Mouse (Mus musculus) hindbrain, embryonic 16.5 days (tissue): ENCODE measurements around the gene Scn4b. TPM values are rescaled to one million over a fixed set of nuclear protein-coding genes. Genes with fewer than 3 reads are reported as not detected.

Experiments
- ATAC-seq: fragments of 200-750 bp; cut with Nextera tagmentation; 2 replicates; pipeline ENCODE4 v1.8.0; 2017; ENCODE audit warnings: moderate TSS enrichment, moderate library complexity
- H3K27ac ChIP-seq: fragments of 300-500 bp; sonication (generic); 2 replicates; pipeline ENCODE4 v1.5.1; 2014; ENCODE audit warnings: low read depth, mild to moderate bottlenecking, control low read depth, low read length, moderate library complexity
- H3K27me3 ChIP-seq: fragments of 300-500 bp; sonication (generic); replicated peaks from 2 replicates; pipeline ENCODE4 v1.6.1; 2014; ENCODE audit warnings: low read length; ENCODE audit not compliant: control insufficient read depth, insufficient read depth
- H3K36me3 ChIP-seq: fragments of 300-500 bp; sonication (generic); 2 replicates; pipeline ENCODE4 v1.6.1; 2014; ENCODE audit warnings: mild to moderate bottlenecking, low read length, moderate library complexity, mixed read lengths; ENCODE audit not compliant: control insufficient read depth, insufficient read depth
- H3K4me1 ChIP-seq: fragments of 300-500 bp; sonication (generic); 2 replicates; pipeline ENCODE4 v1.6.1; 2014; ENCODE audit warnings: low read depth, low read length; ENCODE audit not compliant: control insufficient read depth, insufficient read depth
- H3K4me2 ChIP-seq: fragments of 300-500 bp; sonication (generic); 2 replicates; pipeline ENCODE4 v1.6.1; 2014; ENCODE audit warnings: mild to moderate bottlenecking, low read length, control low read depth, moderate library complexity
- H3K4me3 ChIP-seq: fragments of 300-500 bp; sonication (generic); 2 replicates; pipeline ENCODE4 v1.5.1; 2014; ENCODE audit warnings: mild to moderate bottlenecking, low read length, control low read depth, moderate library complexity
- H3K9ac ChIP-seq: fragments of 300-500 bp; sonication (generic); 2 replicates; pipeline ENCODE4 v1.6.1; 2014; ENCODE audit warnings: low read depth, mild to moderate bottlenecking, control low read depth, low read length, moderate library complexity
- H3K9me3 ChIP-seq: fragments of 300-500 bp; sonication (generic); 2 replicates; pipeline ENCODE4 v1.6.1; 2014; ENCODE audit warnings: mild to moderate bottlenecking, low read length, moderate library complexity; ENCODE audit not compliant: control insufficient read depth
- WGBS: fragments of 180-500 bp; shearing (Covaris S2); extraction: QIAGEN DNeasy Blood & Tissue Kit; methylation state at CpG from one replicate; pipeline ENCODE4 v1.1.7; 2014; 5-methylcytosine and 5-hydroxymethylcytosine counted together
- polyA plus RNA-seq: library from polyadenylated mRNA; unstranded; fragments of >200 nt; fragmentation: Nextera tagmentation; extraction: Ambion mirVana; gene quantifications from 2 replicates; pipeline ENCODE4 v1.2.1, GENCODE M21; 2015

Gene Scn4b
- polyA plus RNA-seq, 1 experiment from 2014 or later = 0.60 TPM

DNA sequence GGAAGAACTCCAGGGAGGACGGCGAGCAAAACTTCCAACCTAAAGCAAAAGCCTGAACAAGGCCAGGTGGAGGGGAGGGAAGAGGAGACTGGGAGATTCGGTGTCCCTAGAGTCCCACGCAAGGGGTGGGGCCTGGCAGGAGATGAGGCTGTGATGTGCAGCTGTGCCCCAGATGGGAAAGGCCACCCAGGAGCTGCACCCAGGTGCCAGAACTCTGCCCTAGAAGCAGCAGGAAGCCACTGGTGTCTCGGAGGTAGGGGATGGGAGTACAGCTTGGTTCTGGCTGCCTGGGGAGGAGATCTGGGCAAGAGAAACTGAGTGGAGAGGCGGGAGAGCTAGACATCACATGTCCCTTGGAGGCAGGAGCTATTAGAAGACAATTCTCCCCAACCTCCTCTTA, 17.2 kb upstream of the Scn4b start:
- Histone ChIP-seq H3K4me3 (no peak overlapping the region), H3K27ac (no peak overlapping the region), H3K9me3 (no peaks in the 10 kb centered on the region), H3K9ac (no peak overlapping the region), H3K36me3 (peaks cover 10% of the 10 kb centered on the region; the same call in 1 of the 2 replicates), H3K4me1 (peaks cover 32% of the 10 kb centered on the region), H3K4me2 (no peak overlapping the region; the same call in 1 of the 2 replicates), H3K27me3 (no peaks in the 10 kb centered on the region)
- ATAC-seq = no peak
- WGBS = 59% methylated on average over 6 of the region's 6 CpGs

DNA sequence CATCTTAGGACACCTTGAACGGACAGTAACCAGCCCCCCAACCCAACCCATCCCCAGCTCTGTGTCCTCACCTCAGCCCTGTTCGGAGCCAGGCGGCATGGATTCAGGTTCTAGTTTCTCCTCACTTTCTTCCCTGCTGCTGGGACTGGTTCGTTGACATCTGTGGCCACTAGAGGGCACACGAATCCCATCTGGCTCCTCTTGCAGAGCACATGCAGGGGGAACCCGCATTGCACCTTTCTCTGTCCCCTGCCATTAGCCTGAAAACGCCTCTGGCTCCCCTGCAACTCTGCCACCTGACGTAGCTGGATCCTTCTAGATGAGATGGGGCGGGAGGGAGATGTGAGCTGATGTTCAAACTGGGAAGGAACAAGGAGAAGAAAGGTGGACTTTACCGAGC, 16.4 kb upstream of the Scn4b start:
- 3% methylated on average over 10 of the region's 10 CpGs for WGBS
- Histone ChIP-seq H3K4me2 (peak overlapping the region; percentile 31), H3K36me3 (peaks cover 15% of the 10 kb centered on the region; the same call in 1 of the 2 replicates), H3K4me1 (peaks cover 31% of the 10 kb centered on the region), H3K27me3 (no peaks in the 10 kb centered on the region), H3K9ac (no peak overlapping the region), H3K9me3 (no peaks in the 10 kb centered on the region), H3K4me3 (no peak overlapping the region), H3K27ac (no peak overlapping the region)
- peak; percentile 51 for ATAC-seq

- no peak; the same call in 1 of the 2 replicates for ATAC-seq
- Histone ChIP-seq H3K36me3 (peaks cover 15% of the 10 kb centered on the region; the same call in 1 of the 2 replicates), H3K27ac (no peak overlapping the region), H3K27me3 (no peaks in the 10 kb centered on the region), H3K4me2 (peak overlapping the region; percentile 31), H3K9ac (0 out of 2 replicates have a peak overlapping the region, but pooled peaks have one; percentile 24), H3K4me1 (peaks cover 31% of the 10 kb centered on the region), H3K4me3 (peak overlapping the region; percentile 5; the same call in 1 of the 2 replicates), H3K9me3 (no peaks in the 10 kb centered on the region)
- WGBS = 28% methylated on average over 9 of the region's 9 CpGs
These were observed 15.9 kb upstream of the Scn4b start for GRCm38 (mm10) chr9:45122209-45122761.

GRCm38 (mm10) chr9:45125211-45125610, 13.0 kb upstream of the Scn4b start:
- WGBS = 94% methylated on average over 14 of the region's 14 CpGs
- Histone ChIP-seq H3K36me3 (peaks cover 15% of the 10 kb centered on the region; the same call in 1 of the 2 replicates), H3K4me2 (no peak overlapping the region), H3K4me3 (no peak overlapping the region), H3K9ac (no peak overlapping the region), H3K9me3 (no peaks in the 10 kb centered on the region), H3K4me1 (peaks cover 16% of the 10 kb centered on the region), H3K27ac (no peak overlapping the region), H3K27me3 (no peaks in the 10 kb centered on the region)
- ATAC-seq = no peak

- Histone ChIP-seq H3K9ac (no peak overlapping the region), H3K4me3 (no peak overlapping the region), H3K27ac (no peak overlapping the region), H3K36me3 (peaks cover 15% of the 10 kb centered on the region; the same call in 1 of the 2 replicates), H3K9me3 (no peaks in the 10 kb centered on the region), H3K4me1 (peaks cover 6% of the 10 kb centered on the region), H3K4me2 (no peak overlapping the region), H3K27me3 (no peaks in the 10 kb centered on the region)
- 61% methylated on average over 7 of the region's 7 CpGs for WGBS
- ATAC-seq = no peak
These were observed 11.3 kb upstream of the Scn4b start for GRCm38 (mm10) chr9:45126941-45127340.

DNA sequence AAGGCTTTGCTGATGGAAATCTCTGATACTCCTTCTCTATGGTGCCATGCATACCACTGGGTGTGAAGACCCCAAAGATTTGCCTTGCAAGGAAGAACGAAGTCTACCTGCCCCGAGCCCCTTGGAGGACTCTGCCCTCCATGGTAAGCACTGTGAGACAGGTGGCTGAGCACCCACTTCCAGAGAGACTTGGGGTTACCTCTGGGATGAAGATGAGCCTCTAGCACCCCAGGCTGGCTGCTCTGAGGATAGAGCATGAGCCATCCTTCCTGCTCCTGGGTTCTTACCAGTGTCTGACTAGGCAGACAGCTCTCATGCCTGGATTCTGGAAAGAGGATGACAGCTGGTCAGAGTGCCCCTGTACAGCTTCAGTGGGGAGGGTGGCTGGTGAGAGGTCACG, 8.1 kb upstream of the Scn4b start:
- no peak for ATAC-seq
- Histone ChIP-seq H3K9ac (no peak overlapping the region), H3K27me3 (peaks cover 8% of the 10 kb centered on the region), H3K4me2 (no peak overlapping the region), H3K9me3 (no peaks in the 10 kb centered on the region), H3K36me3 (peaks cover 13% of the 10 kb centered on the region; the same call in 1 of the 2 replicates), H3K4me1 (no peaks in the 10 kb centered on the region), H3K27ac (no peak overlapping the region), H3K4me3 (no peak overlapping the region)
- WGBS = 89% methylated on average over 3 of the region's 3 CpGs

GRCm38 (mm10) chr9:45133484-45134310, 4.5 kb upstream of the Scn4b start:
- 25% methylated on average over 5 of the region's 5 CpGs for WGBS
- no peaks in the 10 kb centered on the region for H3K36me3 ChIP-seq
- peaks cover 9% of the 10 kb centered on the region for H3K4me1 ChIP-seq
- no peaks in the 10 kb centered on the region for H3K9me3 ChIP-seq
- no peak for ATAC-seq
- H3K4me2 ChIP-seq = no peak overlapping the region
- no peak overlapping the region for H3K9ac ChIP-seq
- peaks cover 34% of the 10 kb centered on the region for H3K27me3 ChIP-seq
- H3K4me3 ChIP-seq = no peak overlapping the region
- no peak overlapping the region for H3K27ac ChIP-seq

GRCm38 (mm10) chr9:45136442-45137169, 1.6 kb upstream of the Scn4b start:
- Histone ChIP-seq H3K9ac (no peak overlapping the region), H3K27ac (no peak overlapping the region), H3K4me1 (peaks cover 14% of the 10 kb centered on the region), H3K4me3 (no peak overlapping the region), H3K4me2 (no peak overlapping the region), H3K9me3 (no peaks in the 10 kb centered on the region), H3K27me3 (peaks cover 49% of the 10 kb centered on the region), H3K36me3 (no peaks in the 10 kb centered on the region)
- WGBS = 19% methylated on average over 7 of the region's 7 CpGs
- no peak for ATAC-seq

DNA sequence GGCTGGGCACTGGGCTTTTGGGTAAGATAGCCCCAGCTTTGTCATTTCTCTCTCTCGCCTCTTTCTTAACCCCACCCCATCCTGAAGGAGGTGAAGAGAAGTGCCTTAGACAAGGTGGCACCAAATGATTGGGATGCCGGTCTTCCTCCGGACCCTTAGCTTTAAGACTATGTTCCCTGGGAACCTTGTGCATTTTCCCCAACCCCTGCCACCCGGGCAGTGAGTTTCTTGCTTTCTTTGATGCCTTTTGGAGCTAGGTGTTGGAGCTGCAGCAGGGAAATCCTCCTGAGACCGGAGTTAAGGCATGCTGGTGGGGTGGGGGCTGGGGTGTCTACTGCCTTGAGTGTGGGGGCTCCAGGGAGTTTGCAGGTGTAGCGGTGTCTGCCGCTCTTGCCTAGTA, 887 bp downstream of the Scn4b start:
- WGBS = 4% methylated on average over 7 of the region's 7 CpGs
- H3K4me1 ChIP-seq = peaks cover 14% of the 10 kb centered on the region
- peaks cover 60% of the 10 kb centered on the region for H3K27me3 ChIP-seq

More for the DNA sequence above, 887 bp downstream of the Scn4b start:
- Histone ChIP-seq H3K27ac (no peak overlapping the region), H3K9ac (no peak overlapping the region; the same call in 1 of the 2 replicates), H3K36me3 (no peaks in the 10 kb centered on the region), H3K4me2 (peak overlapping the region; percentile 92), H3K9me3 (no peaks in the 10 kb centered on the region), H3K4me3 (peak overlapping the region; percentile 51)
- ATAC-seq = no peak
